In the genomic region with DNA sequence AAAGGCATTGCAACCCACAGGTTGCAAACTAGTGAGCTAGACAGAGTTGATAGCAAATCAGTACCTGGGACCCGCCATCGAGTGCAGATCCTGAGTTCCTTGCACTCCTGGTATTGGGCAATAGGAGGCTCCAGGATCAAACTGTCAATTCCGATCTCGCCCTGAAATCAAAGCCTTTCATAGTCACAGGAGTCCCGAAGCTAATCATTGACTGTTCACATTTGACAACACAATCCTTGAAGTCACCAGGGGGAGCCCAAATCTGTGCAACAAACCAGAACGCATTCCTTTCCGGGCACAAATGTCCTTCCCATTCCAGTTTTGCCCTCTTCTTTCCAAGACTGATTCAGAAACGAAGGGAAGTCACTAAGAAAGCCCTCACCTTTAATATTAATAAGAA, we compare ENCODE assay signal across 23 mouse cellular contexts. TPM values are rescaled to one million over a fixed set of nuclear protein-coding genes. Genes with fewer than 3 reads are reported as not detected.
DNase-seq lines count a peak whose midpoint lies in the region; ATAC-seq and TF ChIP-seq lines count a peak whose summit lies in the region.
"Had no signal": no experiment of that assay in that cellular context is flagged by ENCODE, and none has a peak within 500 bp of the region (broad histone marks: within the 10 kb centered on the region; RNA-seq: fewer than 3 reads in every experiment).

No protein-coding gene starts in this region.

- H3K27ac ChIP-seq in kidney, embryonic 16.5 days (ENCODE audit: low read length), result no peak overlapping the region
- H3K27ac ChIP-seq in midbrain, embryonic 14.5 days (replicated peaks; ENCODE audit: low read depth, low read length), result peak overlapping the region; percentile 50; the same call in 1 of the 2 replicates
- H3K27ac ChIP-seq in midbrain, embryonic 13.5 days, result no peak overlapping the region
- no peak overlapping the region for H3K27ac ChIP-seq in kidney, postnatal 0 days
- H3K27ac ChIP-seq: embryonic facial prominence, embryonic 12.5 days; heart, embryonic 10.5 days; hindbrain, embryonic 10.5 days; hindbrain, postnatal 0 days; lung, embryonic 15.5 days had no signal

- H3K4me3 ChIP-seq in kidney, embryonic 16.5 days (ENCODE audit: low read length), result no peak overlapping the region
- no peak overlapping the region for H3K4me3 ChIP-seq in midbrain, embryonic 14.5 days (replicated peaks; ENCODE audit: low read depth, low read length)
- no peak overlapping the region for H3K4me3 ChIP-seq in midbrain, embryonic 13.5 days (replicated peaks)
- H3K4me3 ChIP-seq in kidney, postnatal 0 days (replicated peaks; ENCODE audit: low read depth, low read length), result no peak overlapping the region
- H3K4me3 ChIP-seq: embryonic facial prominence, embryonic 12.5 days; erythroblast, embryonic 14.5 days; heart, embryonic 10.5 days; hindbrain, embryonic 10.5 days; lung, embryonic 15.5 days; myocyte had no signal

- ATAC-seq in kidney, embryonic 16.5 days (ENCODE audit: low FRiP score, low TSS enrichment), result no peak
- no peak for ATAC-seq in midbrain, embryonic 14.5 days (ENCODE audit: low FRiP score, low TSS enrichment)
- ATAC-seq in midbrain, embryonic 13.5 days, result no peak
- no peak for ATAC-seq in kidney, postnatal 0 days (replicated peaks; ENCODE audit: low FRiP score, low read depth)
- ATAC-seq: forebrain, embryonic 14.5 days; hindbrain, postnatal 0 days had no signal

- 47% methylated on average over 8 of the region's 8 CpGs for WGBS in kidney, embryonic 16.5 days
- WGBS in midbrain, embryonic 14.5 days, result 24% methylated on average over 8 of the region's 8 CpGs
- WGBS in midbrain, embryonic 13.5 days, result 39% methylated on average over 8 of the region's 8 CpGs
- 45% methylated on average over 8 of the region's 8 CpGs for WGBS in kidney, postnatal 0 days

- no peaks in the 10 kb centered on the region for H3K9me3 ChIP-seq in kidney, embryonic 16.5 days (ENCODE audit: low read length)
- H3K9me3 ChIP-seq in midbrain, embryonic 14.5 days (ENCODE audit: control insufficient read depth, low read length), result no peaks in the 10 kb centered on the region
- no peaks in the 10 kb centered on the region for H3K9me3 ChIP-seq in midbrain, embryonic 13.5 days
- no peaks in the 10 kb centered on the region for H3K9me3 ChIP-seq in kidney, postnatal 0 days (replicated peaks; ENCODE audit: low read length)
- H3K9me3 ChIP-seq: embryonic facial prominence, embryonic 12.5 days; heart, embryonic 10.5 days; hindbrain, embryonic 10.5 days; lung, embryonic 15.5 days had no signal

- no peaks in the 10 kb centered on the region for H3K27me3 ChIP-seq in kidney, embryonic 16.5 days (ENCODE audit: insufficient read depth, low read length)
- no peaks in the 10 kb centered on the region for H3K27me3 ChIP-seq in midbrain, embryonic 14.5 days (ENCODE audit: control insufficient read depth, insufficient read depth, low read length)
- no peaks in the 10 kb centered on the region for H3K27me3 ChIP-seq in midbrain, embryonic 13.5 days
- no peaks in the 10 kb centered on the region for H3K27me3 ChIP-seq in kidney, postnatal 0 days (ENCODE audit: insufficient read depth, low read length)
- H3K27me3 ChIP-seq: embryonic facial prominence, embryonic 12.5 days; lung, embryonic 15.5 days had no signal

- no peaks in the 10 kb centered on the region for H3K36me3 ChIP-seq in kidney, embryonic 16.5 days (ENCODE audit: insufficient read depth, low read length)
- H3K36me3 ChIP-seq in midbrain, embryonic 14.5 days (ENCODE audit: control insufficient read depth, insufficient read depth, low read length), result no peaks in the 10 kb centered on the region
- H3K36me3 ChIP-seq in midbrain, embryonic 13.5 days, result no peaks in the 10 kb centered on the region
- H3K36me3 ChIP-seq in kidney, postnatal 0 days (ENCODE audit: insufficient read depth, low read length), result no peaks in the 10 kb centered on the region
- H3K36me3 ChIP-seq: embryonic facial prominence, embryonic 12.5 days; hindbrain, embryonic 10.5 days; lung, embryonic 15.5 days had no signal

- no peak overlapping the region for H3K9ac ChIP-seq in kidney, embryonic 16.5 days (replicated peaks; ENCODE audit: low read length)
- H3K9ac ChIP-seq in midbrain, embryonic 14.5 days (replicated peaks; ENCODE audit: low read length), result no peak overlapping the region
- H3K9ac ChIP-seq in midbrain, embryonic 13.5 days (replicated peaks), result no peak overlapping the region
- no peak overlapping the region for H3K9ac ChIP-seq in kidney, postnatal 0 days (ENCODE audit: low read depth, low read length)
- H3K9ac ChIP-seq: embryonic facial prominence, embryonic 12.5 days; lung, embryonic 15.5 days had no signal

- peaks cover 22% of the 10 kb centered on the region for H3K4me1 ChIP-seq in kidney, embryonic 16.5 days (ENCODE audit: insufficient read depth, low read length)
- peaks cover 8% of the 10 kb centered on the region; the same call in 1 of the 2 replicates for H3K4me1 ChIP-seq in midbrain, embryonic 14.5 days (ENCODE audit: control insufficient read depth, insufficient read depth, low read length)
- peaks cover 23% of the 10 kb centered on the region for H3K4me1 ChIP-seq in midbrain, embryonic 13.5 days (replicated peaks)
- no peaks in the 10 kb centered on the region; the same call in 1 of the 2 replicates for H3K4me1 ChIP-seq in kidney, postnatal 0 days (replicated peaks; ENCODE audit: insufficient read depth, low read length)
- H3K4me1 ChIP-seq: embryonic facial prominence, embryonic 12.5 days; lung, embryonic 15.5 days had no signal

- TF ChIP-seq CTCF in kidney, postnatal 0 days (IDR thresholded peaks at IDR 0.05; ENCODE audit: low read depth), result peak; percentile 54

- DNase-seq in kidney, adult 18-20 months, result peak; percentile 21
- DNase-seq in midbrain, embryonic 14.5 days, result peak; percentile 27
- DNase-seq in kidney, postnatal 0 days (ENCODE audit: low spot score), result peak; percentile 43
- no peak for DNase-seq in cerebellum, adult 11-12 months
- DNase-seq in layer of hippocampus, adult 8-10 months (ENCODE audit: low spot score in 2 of 2), result no peak
- DNase-seq: adrenal gland, adult 2 months; B cell, adult 2 months; cerebellum, adult 9-11 months; gastrocnemius, postnatal 14 days; layer of hippocampus, postnatal 36 days; lung, postnatal 4 days; spleen, adult 18-20 months; thymus, postnatal 36 days had no signal

- no peak overlapping the region; the same call in 1 of the 2 replicates for H3K4me2 ChIP-seq in kidney, embryonic 16.5 days (replicated peaks; ENCODE audit: low read depth, low read length)
- no peak overlapping the region for H3K4me2 ChIP-seq in midbrain, embryonic 14.5 days (ENCODE audit: low read length)
- no peak overlapping the region for H3K4me2 ChIP-seq in midbrain, embryonic 13.5 days (replicated peaks)
- no peak overlapping the region for H3K4me2 ChIP-seq in kidney, postnatal 0 days (ENCODE audit: low read length)
- H3K4me2 ChIP-seq: embryonic facial prominence, embryonic 12.5 days; lung, embryonic 15.5 days had no signal

RNA-seq across cellular contexts. Expression of a gene that starts 35.7 kb away (rescaled TPM):
- polyA plus RNA-seq in kidney, embryonic 16.5 days (2015; fragmentation: Nextera tagmentation; extraction: Ambion mirVana), result 12.2 and 14.3 TPM in 2 replicates
- 28.9 and 30.1 TPM in 2 replicates for polyA plus RNA-seq in midbrain, embryonic 14.5 days (2014; fragmentation: Nextera tagmentation; extraction: Ambion mirVana)
- polyA plus RNA-seq in midbrain, embryonic 13.5 days (2015; fragmentation: Nextera tagmentation; extraction: Ambion mirVana), result 25.2 and 26.9 TPM in 2 replicates
- polyA plus RNA-seq in kidney, postnatal 0 days (2015; fragmentation: Nextera tagmentation; extraction: Ambion mirVana), result 7.8 and 9.3 TPM in 2 replicates
- 10 to 100 TPM; 16.3 to 26.0 (median 20.2) TPM for total RNA-seq in layer of hippocampus, adult 8-10 months (2022)

Comparison
In these comparisons a context has a peak if more than half of its experiments do, and no peak if none do; other contexts are left out.
1. DNase-seq: peak in kidney, adult 18-20 months (single experiment), midbrain, embryonic 14.5 days (single experiment) and kidney, postnatal 0 days (single experiment); none in cerebellum, adult 11-12 months (single experiment) and layer of hippocampus, adult 8-10 months (0 of 2).